Mouse (Mus musculus): ENCODE data around the gene Arhgap17. TPM values are rescaled to one million over a fixed set of nuclear protein-coding genes. Genes with fewer than 3 reads are reported as not detected.

The Arhgap17 gene
- polyA plus RNA-seq, 1 experiment, result 20.4 TPM

DNA sequence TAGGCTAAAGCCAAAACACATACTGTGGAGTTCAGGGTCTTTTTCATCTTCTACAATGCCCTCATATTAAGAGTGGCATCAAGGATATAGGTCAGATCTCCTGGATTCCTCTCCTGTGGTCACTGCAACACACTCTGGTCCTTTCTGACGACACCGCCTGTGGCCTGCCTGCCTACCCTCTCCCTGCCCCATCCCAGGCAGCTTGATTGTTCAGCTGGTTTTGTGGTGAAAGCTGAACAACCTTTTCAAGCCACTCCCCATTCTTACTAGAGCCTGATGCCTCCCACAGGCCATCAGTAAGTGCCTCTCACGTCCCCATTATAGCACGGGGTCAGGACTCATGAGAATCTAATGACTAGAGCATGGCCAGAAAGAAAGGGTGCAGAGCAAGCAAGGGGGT lies 80.5 kb downstream of the Arhgap17 start:
- no peak for DNase-seq (ENCODE audit: extremely low spot score in 1 of 2, low spot score in 1 of 2)

DNA sequence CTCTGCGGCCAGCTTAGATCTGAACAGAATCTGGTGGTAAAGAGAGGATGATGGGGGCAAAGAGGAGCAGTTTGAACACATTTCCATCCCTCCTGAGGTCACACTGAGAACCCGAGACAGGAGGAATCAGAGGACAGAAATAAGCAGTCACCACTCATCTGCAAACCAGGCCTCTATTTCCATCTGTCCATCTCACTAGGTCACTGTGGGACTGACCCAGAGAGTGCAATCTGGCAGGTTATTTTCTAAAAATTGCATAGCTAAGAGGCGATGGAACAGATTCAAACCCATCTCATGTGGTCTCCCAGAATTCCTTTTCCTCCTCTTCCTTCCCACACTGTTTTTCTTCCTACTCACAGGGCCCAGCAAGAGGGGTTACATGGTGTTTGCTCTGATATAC lies 81.8 kb downstream of the Arhgap17 start:
- no peak for DNase-seq (ENCODE audit: extremely low spot score in 1 of 2, low spot score in 1 of 2)

DNA sequence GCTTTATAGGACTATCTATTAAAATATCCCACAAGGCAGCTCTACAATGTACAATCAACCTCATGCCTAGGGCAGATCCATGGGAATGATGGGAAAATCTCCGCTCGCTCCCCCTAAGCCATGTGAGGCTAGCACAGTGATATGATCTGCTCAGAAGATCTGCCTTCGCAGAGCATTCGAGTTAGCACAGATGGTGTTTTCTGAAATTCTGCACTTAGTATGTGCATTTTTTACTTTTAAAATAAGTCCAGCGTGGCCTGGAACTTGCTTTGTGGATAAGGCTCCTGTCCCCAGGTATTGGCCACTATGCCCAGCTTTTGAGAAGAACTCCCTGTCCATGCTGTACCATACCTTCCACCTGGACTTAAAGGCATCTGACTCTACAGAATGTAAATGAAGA lies 83.8 kb downstream of the Arhgap17 start:
- DNase-seq (ENCODE audit: extremely low spot score in 1 of 2, low spot score in 1 of 2), result peak in 1 of 2 experiments; percentile 33

DNA sequence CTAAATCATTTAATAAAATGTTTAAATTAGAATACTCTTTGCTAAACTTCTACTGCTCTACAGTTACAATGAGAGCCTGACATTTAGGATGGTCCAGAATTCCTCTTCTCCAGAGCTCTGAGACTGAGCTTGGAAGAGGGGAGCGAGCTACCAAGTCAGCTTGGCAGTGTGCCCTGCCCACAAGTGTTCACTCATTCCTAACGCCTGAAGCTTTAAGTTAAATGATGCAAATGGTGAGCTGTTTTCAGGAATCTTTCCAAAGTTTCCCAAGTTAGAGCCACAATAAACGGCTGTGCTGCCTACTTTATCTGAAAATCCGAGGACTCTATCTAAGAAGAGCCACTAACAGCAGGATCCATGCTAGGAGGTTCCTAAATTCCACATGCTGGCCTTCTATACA lies 85.9 kb downstream of the Arhgap17 start:
- DNase-seq (ENCODE audit: extremely low spot score in 1 of 2, low spot score in 1 of 2), result peak in 1 of 2 experiments; percentile 40

DNA sequence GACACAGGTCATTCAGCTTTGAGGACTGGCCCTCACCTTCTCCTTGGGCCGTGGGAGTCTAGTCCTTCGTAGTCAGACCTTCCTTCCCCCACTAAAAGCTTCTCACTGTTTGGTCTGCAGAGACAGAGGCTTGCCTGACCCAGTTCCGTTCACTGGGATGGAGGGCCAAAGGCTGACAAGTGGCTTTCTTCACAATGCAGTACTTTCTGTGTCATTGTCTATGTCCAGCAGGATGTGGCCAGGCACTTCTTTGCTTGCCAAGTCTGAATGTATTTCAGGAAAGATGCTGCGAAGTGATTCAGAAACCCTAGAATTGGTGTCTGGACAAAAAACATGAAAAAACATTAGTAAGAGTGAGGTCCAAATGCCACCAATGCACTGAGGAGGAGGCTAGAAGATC lies 89.9 kb downstream of the Arhgap17 start:
- no peak for DNase-seq (ENCODE audit: extremely low spot score in 1 of 2, low spot score in 1 of 2)

DNA sequence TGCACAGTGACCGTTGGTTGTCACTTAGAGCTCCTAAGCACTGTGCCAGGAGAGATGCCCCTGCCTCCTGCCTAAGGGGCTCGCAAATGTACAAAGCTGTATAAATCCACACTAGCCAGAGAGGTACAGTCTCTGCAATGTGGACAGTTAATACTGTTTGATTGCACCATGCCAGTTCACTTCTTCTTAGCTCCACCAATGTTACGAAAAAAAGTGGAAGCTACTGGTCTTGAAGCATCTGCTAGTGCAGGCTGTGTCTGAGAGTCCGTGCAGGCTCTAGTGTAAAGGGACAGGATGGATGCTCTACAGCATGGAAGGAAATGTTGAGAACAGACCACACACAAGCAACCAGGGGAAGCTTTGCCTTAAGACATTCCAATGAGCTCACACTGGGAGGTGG lies 93.1 kb downstream of the Arhgap17 start:
- no peak for DNase-seq (ENCODE audit: extremely low spot score in 1 of 2, low spot score in 1 of 2)

DNA sequence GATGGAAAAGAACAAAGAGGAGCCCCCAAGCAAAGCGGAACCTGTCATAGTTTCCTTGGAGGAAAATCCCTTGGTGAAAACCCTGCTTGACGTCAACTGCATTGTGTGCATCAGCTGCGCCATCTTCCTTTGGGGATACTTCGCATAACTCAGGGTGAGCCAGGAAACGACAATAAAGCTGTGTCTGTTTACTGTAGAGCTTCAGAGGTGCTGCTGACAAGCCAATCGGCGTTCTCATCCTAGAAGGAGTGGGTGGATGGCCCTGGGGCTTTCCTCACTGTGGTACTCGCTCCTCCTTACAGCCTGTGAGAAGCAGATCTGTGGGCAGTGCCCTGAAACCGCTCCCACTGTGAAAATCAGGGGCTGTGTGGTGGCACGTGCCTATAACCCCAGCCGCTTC lies 96.7 kb downstream of the Arhgap17 start:
- DNase-seq (ENCODE audit: extremely low spot score in 1 of 2, low spot score in 1 of 2), result no peak

DNA sequence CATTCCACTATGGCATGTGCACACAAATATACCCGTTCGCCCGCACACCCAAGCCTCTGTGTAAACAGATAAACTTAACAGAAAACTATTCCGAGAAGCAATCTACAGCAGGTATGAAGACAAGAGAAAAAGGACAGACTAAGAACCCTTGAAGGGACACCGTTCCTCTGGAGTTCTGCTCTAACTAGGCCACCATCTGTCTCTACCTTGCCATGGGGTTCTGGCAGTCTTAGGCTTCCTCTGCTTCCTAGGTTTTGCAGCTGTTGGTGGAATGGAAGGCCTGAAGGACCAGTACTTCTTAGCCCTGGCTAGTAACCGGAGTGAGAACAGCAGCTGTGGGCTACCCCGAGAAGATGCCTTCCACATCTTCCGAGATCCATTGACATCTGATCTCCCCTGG lies 111.6 kb downstream of the Arhgap17 start:
- DNase-seq (ENCODE audit: extremely low spot score in 1 of 2, low spot score in 1 of 2), result no peak

DNA sequence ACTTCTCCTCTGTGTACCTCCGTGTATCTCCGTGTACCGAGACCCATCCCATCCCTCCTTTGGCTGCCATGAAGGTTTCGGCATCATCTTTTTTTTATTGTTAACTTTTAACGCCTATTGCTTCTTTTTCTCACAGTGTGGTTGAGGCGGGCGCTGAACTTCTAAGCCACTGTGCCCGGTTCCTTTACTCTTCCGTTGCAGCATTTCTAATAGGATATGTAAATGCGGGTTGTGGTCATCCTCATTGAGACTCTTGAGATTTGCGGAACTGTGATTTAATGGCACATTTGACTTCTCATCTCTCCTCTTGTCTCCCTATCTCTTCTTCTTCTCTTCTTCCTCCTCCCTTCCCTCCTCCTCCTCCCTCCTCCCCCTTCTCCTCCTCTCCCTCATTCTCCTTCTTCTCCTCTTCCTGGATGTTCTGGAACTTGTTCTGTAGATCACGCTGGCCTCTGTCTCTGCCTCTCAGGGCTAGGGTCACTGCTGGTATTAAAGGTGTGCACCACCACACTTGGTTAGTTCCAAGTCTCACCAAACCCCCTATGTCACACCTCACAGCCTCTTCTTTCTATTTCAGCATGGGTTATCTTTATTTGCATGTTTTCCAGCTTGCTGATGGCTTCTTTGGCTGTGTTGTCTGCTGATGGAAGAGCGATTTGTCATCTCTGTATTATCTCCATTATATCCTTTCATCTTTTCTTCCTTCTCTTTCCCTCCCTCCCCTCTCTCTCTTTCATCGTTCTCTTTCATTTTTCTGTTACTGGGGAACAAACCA lies 115.3 kb downstream of the Arhgap17 start:
- no peak for DNase-seq (ENCODE audit: extremely low spot score in 1 of 2, low spot score in 1 of 2)

DNA sequence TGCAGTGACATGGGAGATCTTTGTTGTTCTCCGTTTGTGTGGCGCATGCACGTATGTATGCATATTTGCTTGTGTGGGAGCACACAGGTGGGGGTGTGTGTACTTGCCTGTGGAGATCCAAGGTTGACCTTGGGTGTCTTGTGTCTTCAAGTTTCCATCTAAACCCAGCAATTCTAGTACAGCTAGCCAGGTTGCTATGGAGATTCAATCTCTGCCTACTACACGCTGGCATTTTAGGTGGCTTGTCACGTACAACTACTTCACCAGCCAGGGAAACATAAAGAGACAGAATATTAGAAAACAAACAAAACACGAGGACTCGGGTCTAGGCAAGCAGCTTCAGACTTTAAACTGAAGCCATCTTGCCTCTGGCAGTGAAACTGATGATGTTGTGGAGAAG lies 116.3 kb downstream of the Arhgap17 start:
- no peak for DNase-seq (ENCODE audit: extremely low spot score in 1 of 2, low spot score in 1 of 2)

DNA sequence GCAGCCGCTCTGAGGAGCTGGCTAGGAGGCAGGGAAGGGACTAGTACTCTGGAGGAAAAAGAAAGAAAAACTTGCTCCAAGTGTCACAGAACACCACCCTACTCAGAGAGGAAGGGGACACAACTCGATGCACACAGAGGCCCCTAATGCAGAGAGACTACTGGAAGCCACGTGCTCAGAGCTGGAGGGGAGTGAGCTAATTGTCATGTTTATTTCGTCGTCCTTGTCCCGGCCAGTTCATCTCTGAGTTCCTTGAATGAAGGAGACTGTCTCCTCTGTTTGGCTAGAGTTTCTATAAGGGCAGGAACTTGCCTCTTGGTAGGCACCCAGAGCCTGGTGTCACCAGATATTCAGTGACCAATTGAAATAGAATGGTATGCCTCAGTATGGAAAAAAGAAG lies 118.4 kb downstream of the Arhgap17 start:
- DNase-seq (ENCODE audit: extremely low spot score in 1 of 2, low spot score in 1 of 2), result no peak

DNA sequence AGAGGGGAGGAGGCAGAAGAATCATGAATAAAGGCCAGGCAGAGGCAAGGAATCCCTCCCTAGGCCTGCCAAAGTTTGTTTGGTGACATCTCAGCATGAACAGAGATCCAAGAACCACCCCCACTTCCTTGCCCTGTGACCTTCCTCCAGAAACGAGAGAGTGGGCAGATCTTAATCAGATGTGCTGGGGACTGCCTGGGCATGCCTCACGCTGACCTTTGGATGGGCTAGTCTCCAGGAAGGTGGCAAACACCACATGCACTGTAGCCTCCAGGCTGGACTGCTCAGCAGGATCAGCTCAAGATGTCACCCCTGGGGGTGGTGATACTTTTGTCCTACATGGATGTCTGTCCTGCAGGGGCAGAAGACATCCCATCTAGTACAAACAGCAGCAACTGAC lies 121.5 kb downstream of the Arhgap17 start:
- DNase-seq (ENCODE audit: extremely low spot score in 1 of 2, low spot score in 1 of 2), result no peak

DNA sequence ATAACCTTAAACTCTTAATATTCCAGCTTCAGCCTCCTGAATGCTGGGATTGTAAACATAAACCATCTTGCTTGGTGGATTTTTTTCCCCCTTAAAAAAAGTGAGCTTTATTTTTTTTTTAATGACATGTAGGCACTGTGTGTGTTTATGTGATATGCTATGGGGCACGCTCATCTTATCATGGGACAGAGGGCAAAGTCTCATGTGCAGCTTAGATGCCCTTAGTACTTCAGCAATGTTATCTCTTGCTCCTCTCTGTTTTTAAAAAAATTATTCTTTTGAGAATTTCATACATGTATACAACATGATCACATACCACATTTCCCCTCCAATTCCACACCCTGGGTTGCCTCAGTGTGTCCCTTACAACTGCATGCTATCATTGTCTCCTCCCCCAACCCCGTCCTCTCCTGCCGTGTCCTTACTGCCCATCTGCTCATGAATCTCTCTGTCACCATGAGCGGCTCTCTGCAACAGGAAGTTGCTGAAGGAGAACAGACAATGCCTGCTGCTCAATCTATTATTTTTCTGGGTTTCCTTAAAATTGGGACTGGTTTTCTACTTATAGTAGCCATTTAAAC lies 123.1 kb downstream of the Arhgap17 start:
- no peak for DNase-seq (ENCODE audit: extremely low spot score in 1 of 2, low spot score in 1 of 2)

DNA sequence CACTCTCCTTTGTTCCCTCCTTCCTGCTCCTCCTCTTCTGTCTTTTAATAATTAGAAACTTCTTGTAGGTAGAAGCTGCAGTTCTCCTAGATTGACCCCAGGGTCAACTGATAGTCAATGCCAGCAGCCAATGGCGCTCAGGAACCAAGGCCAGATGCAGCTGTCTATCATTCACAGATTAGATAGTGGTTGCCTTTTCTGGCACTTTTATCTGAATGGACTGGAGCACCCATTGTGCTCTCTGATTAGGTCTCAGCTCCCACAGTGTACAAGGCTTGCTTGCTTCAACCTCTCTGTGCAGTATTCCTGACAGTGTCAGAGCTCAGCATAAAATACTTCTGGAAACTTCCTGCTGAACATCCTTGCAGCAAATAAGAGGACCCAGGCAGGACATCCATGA lies 124.9 kb downstream of the Arhgap17 start:
- no peak for DNase-seq (ENCODE audit: extremely low spot score in 1 of 2, low spot score in 1 of 2)

DNA sequence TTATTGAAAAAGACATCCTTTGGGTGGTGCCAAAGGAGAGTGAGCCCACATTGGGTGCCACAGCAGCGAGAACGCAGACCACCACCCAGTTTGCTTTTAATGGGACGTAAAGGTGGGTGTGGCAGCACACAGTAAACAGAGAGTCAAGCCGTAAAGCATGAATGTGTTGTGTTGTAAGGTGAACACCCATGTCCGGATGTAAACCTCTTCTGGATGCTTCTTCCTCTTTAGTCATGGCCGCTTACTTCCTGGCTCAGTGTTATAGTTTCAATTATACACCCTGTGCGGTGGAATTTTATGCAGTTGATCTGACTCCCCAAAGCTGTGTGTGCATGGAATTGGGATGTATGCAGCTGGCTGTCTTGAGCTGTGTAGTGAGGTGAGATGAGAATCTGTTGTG lies 127.5 kb downstream of the Arhgap17 start:
- no peak for DNase-seq (ENCODE audit: extremely low spot score in 1 of 2, low spot score in 1 of 2)

DNA sequence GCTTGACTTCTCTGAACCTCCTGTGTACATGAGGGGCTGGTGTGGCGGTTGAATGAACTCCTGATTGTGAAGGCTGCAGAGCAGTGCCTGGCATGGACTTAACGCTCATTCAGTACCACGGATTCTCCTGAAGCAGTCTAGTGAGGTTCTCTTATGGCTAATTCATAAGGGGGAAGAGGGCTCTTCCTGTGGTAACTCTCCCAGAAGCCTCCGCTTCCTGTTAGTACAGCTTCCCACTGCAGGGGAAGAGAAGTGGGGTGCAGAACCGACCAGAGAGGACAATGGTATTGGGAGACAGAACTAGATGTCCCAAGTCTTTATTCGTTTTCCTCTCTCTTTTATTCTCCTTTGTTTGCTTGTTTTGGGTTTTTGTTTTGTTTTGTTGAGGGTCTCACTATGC lies 129.7 kb downstream of the Arhgap17 start:
- no peak for DNase-seq (ENCODE audit: extremely low spot score in 1 of 2, low spot score in 1 of 2)

DNA sequence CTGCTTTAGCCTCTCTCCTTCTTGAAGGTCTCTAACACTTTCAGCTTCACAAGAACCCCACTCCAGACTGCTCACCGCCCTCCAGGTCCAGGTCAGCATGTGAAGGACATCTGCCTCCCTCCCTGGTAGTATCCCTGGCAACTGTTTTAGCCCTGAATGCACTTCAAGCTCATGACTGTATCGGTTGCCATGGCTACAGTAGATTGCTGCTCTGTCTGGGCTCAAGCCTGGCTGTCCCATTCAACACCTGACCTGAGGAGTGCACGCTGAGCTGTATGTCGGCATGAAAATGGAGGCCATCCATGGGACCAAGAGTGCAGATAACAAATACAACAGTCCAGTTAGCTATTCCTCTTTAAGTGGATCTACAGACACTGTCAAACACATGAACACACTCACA lies 131.1 kb downstream of the Arhgap17 start:
- no peak for DNase-seq (ENCODE audit: extremely low spot score in 1 of 2, low spot score in 1 of 2)

DNA sequence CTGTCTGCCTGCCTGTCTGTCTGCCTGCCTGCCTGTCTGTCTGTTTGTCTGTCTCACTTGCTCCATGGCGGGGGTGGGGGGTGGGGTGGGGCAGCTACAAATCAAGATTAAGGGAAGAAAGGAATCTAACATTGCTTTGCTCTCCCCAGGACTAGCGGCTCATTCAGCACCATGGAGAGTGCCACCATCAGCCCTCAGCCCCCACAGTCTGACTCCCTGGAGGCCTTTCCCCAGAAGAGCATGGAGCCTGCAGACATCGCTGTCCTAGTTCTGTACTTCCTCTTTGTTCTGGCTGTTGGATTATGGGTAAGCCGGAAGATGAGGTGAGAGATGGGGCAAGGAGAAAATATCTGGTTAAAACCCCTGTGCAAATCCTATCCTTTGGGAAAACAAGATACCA lies 134.3 kb downstream of the Arhgap17 start:
- DNase-seq (ENCODE audit: extremely low spot score in 1 of 2, low spot score in 1 of 2), result no peak

Other genes with a start within 250 kb of the Arhgap17 start
- 60.2 and 60.7 TPM in 2 replicates for gene Tnrc6a, start 246.0 kb downstream of the Arhgap17 start, polyA plus RNA-seq (2012; rRNA removed)
- gene Slc5a11, start 155.1 kb downstream of the Arhgap17 start, polyA plus RNA-seq (2012; rRNA removed), result 1.4 and 2.8 TPM in 2 replicates
- 87.9 and 89.4 TPM in 2 replicates for gene Lcmt1, start 131 bp downstream of the Arhgap17 start, polyA plus RNA-seq (2012; rRNA removed)
- 0.32 TPM in 1 of 2 replicates, not detected in the other for gene Aqp8, start 92.4 kb upstream of the Arhgap17 start, polyA plus RNA-seq (2012; rRNA removed)
- 20.6 and 26.1 TPM in 2 replicates for gene Zkscan2, start 130.5 kb upstream of the Arhgap17 start, polyA plus RNA-seq (2012; rRNA removed)